Mouse (Mus musculus) kidney, adult 18-20 months (tissue): Measurements from ENCODE around the gene Nr2e3.
"Not testable (repeated sequence)": the region's sequence is repeated elsewhere in the genome, so short reads cannot be mapped to it uniquely, and the experiment has no call there.

ENCODE experiments used
- DNase-seq: peaks from one replicate; pipeline ENCODE4 v3.0.0; 2021

Gene Nr2e3

GRCm38 (mm10) chr9:59949981-59950380 lies 10.5 kb downstream of the Nr2e3 start:
- DNase-seq: no peak

- DNase-seq: no peak
Observed at GRCm38 (mm10) chr9:59949511-59949910, 10.9 kb downstream of the Nr2e3 start.

- no peak for DNase-seq
Observed at GRCm38 (mm10) chr9:59948691-59949250, 11.7 kb downstream of the Nr2e3 start.

- DNase-seq: no peak
Observed at GRCm38 (mm10) chr9:59948226-59948625, 12.2 kb downstream of the Nr2e3 start.

GRCm38 (mm10) chr9:59947271-59947670 lies 13.2 kb downstream of the Nr2e3 start:
- no peak for DNase-seq

GRCm38 (mm10) chr9:59945241-59945640 lies 15.2 kb downstream of the Nr2e3 start:
- DNase-seq: no peak

- no peak for DNase-seq
Observed at GRCm38 (mm10) chr9:59943826-59944225, 16.6 kb downstream of the Nr2e3 start.

GRCm38 (mm10) chr9:59942501-59943085 lies 17.9 kb downstream of the Nr2e3 start:
- DNase-seq: no peak

- DNase-seq: no peak
Observed at GRCm38 (mm10) chr9:59941885-59942350, 18.5 kb downstream of the Nr2e3 start.

GRCm38 (mm10) chr9:59940913-59941884 lies 19.3 kb downstream of the Nr2e3 start:
- DNase-seq: no peak

- no peak for DNase-seq
Observed at GRCm38 (mm10) chr9:59939691-59940090, 20.8 kb downstream of the Nr2e3 start.

GRCm38 (mm10) chr9:59938529-59938928 lies 21.9 kb downstream of the Nr2e3 start:
- no peak for DNase-seq

GRCm38 (mm10) chr9:59935866-59936265 lies 24.6 kb downstream of the Nr2e3 start:
- DNase-seq: not testable (repeated sequence)

GRCm38 (mm10) chr9:59930248-59930647 lies 30.2 kb downstream of the Nr2e3 start:
- no peak for DNase-seq

- no peak for DNase-seq
Observed at GRCm38 (mm10) chr9:59914761-59915160, 45.7 kb downstream of the Nr2e3 start.

- DNase-seq: no peak
Observed at GRCm38 (mm10) chr9:59903382-59903781, 57.1 kb downstream of the Nr2e3 start.
